Mouse (Mus musculus): Measurements from ENCODE around the gene Ifne.

DNA sequence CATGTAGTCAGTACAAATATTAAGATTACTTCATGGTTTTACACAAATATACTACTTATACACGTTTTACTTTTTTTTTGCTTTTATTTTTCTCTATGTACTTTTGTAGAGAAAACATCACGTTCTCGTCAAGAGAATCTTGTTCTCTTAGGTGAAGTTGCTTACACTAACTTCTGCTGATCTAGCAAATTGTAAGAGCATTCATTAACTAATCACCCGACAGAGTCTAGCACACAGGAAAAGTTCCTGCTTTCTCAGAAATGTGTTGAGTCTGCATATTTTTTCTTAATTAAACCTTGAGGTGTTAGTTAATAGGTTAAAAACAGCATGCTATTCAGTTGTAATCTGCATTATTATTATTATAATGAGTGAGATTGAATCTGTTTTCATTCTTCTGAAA, 1.2 kb downstream of the Ifne start:
- TF ChIP-seq CTCF (IDR thresholded peaks at IDR 0.05 in 2 of 3, conservative IDR thresholded peaks at IDR 0.05 in 1 of 3; ENCODE audit: control insufficient read depth in 1 of 3, insufficient read depth in 1 of 3, low read depth in 2 of 3, low read length in 3 of 3, poor library complexity in 1 of 3, severe bottlenecking in 1 of 3) (no peak), POLR2AphosphoS2 (IDR thresholded peaks at IDR 0.05; ENCODE audit: low read length) (no peak), POLR2A (IDR thresholded peaks at IDR 0.05; ENCODE audit: control insufficient read depth in 1 of 2, insufficient read depth in 1 of 2, low read depth in 1 of 2, low read length in 2 of 2, poor library complexity in 1 of 2) (no peak), RAD21 (IDR thresholded peaks at IDR 0.05; ENCODE audit: low read depth, low read length) (no peak), MAFK (IDR thresholded peaks at IDR 0.05; ENCODE audit: borderline replicate concordance, low read depth, low read length) (peak; percentile 52), EP300 (IDR thresholded peaks at IDR 0.05; ENCODE audit: low read depth in 1 of 2, low read length in 2 of 2) (no peak), TAL1 (IDR thresholded peaks at IDR 0.05; ENCODE audit: low read length) (no peak), BHLHE40 (IDR thresholded peaks at IDR 0.05; ENCODE audit: borderline replicate concordance, low read depth, low read length) (no peak), TBP (IDR thresholded peaks at IDR 0.05; ENCODE audit: low read depth, low read length) (no peak)
